Mouse (Mus musculus): ENCODE data around the gene Pccb.

Gene Pccb

GRCm38 (mm10) chr9:100987006-100987405 lies 47.7 kb downstream of the Pccb start:
- no peak for DNase-seq (ENCODE audit: low read depth, low spot score)

GRCm38 (mm10) chr9:100984381-100985310 lies 50.1 kb downstream of the Pccb start:
- DNase-seq (ENCODE audit: low read depth, low spot score) = no peak

GRCm38 (mm10) chr9:100982786-100983185 lies 51.9 kb downstream of the Pccb start:
- DNase-seq (ENCODE audit: low read depth, low spot score) = no peak

DNA sequence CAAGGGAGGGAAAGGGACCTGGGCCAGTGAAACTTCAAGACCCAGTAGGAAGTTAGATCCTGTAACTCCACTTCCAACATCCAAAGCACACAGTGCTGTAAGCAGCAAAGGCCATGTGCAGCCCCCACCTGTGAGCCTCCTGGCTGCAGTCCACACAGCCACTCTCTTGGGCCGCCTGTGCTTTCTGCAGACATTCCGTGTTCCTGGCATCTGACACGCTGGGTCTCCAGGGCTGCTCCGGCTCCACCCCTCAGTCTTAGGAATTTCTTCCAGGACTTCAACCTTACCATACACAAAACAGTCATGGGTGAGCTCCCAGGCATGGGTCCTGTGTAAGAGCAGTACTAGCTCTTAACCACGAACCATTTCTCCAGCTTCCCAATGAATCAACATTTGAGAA lies 55.4 kb downstream of the Pccb start:
- no peak for DNase-seq (ENCODE audit: low read depth, low spot score)

GRCm38 (mm10) chr9:100978666-100979065 lies 56.0 kb downstream of the Pccb start:
- DNase-seq (ENCODE audit: low read depth, low spot score) = no peak

DNA sequence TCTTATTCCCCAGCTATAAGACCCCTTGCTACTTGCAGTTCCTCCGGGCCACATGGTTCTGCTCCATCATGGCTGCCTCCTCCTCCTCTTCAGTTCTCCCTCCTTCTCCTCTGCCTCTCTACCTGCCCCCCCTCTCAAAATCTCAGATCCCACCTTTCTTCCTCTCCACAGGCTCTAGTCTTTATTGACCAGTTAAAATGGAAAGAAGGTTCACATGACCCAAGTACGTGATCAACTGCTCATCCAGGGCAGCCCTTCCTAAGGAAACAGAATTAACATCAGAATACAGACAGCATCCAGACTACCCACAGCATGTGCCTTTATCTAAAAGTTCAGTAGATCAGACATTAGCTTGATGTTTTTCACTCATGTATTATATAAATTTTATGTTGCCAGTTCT lies 65.2 kb downstream of the Pccb start:
- no peak for DNase-seq (ENCODE audit: low read depth, low spot score)

DNA sequence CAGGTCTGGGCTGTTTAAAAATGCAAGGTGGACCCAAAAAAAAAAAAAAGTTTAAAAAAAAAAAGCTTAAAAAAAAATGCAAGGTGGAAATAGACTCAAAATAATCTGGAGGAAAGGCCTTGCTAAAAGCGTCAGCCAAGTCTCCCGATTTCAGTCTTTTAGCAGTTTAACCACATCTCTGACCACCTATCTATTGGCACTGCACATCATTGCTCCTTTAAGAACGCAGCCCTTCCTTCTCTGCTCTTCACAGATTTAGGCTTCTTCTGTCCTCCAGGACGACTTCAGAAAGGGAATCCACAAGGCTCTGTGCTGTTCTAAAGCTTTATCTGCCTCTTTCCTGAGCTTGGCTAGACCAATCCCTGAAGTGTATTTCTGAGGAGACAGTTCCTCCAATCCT lies 70.6 kb downstream of the Pccb start:
- DNase-seq (ENCODE audit: low read depth, low spot score) = no peak

DNA sequence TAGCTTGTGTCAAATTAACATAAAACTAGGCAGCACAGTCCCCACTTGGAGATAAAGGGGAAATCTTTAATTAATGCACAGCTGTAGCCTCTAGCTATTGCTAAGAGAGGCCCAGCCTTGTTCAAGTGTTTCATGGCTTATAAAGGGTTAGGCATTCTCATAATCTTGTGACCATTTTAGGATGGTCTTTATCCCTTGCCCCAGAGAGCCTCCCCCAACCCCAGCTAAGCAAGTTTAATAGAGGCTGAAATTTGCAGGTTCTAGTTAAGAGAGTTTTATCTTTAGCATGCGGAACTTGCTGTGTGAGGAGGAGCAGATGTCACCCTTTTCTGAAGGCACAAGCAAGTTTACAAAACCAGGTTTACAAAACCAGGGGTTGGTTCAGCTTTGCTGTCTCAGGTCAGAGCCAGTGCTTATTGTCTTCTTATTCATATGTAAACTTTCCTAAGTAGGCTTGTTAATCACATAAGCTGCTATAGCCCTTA lies 71.2 kb downstream of the Pccb start:
- no peak for DNase-seq (ENCODE audit: low read depth, low spot score)

- DNase-seq (ENCODE audit: low read depth, low spot score) = no peak
These were observed 71.7 kb downstream of the Pccb start for GRCm38 (mm10) chr9:100962903-100963427.

DNA sequence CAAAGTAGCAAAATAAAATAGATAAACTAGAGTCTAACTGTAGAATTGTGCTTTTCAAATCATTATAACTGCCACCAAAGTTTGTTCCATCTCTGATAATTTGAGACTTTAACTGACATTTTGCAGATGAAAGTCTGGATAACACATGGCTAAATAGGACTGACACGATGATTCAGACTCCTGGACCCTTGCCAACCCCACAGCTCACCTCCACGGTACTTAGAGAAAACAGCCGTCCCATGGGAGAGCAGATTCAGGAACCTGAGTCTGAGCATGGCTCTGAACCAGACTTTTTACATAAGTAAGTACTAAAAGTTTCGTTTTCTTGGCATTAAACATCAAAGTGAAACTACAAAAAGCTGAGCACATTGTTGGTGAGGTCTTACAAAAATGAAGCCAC lies 83.2 kb downstream of the Pccb start:
- DNase-seq (ENCODE audit: low read depth, low spot score) = peak; percentile 75

DNA sequence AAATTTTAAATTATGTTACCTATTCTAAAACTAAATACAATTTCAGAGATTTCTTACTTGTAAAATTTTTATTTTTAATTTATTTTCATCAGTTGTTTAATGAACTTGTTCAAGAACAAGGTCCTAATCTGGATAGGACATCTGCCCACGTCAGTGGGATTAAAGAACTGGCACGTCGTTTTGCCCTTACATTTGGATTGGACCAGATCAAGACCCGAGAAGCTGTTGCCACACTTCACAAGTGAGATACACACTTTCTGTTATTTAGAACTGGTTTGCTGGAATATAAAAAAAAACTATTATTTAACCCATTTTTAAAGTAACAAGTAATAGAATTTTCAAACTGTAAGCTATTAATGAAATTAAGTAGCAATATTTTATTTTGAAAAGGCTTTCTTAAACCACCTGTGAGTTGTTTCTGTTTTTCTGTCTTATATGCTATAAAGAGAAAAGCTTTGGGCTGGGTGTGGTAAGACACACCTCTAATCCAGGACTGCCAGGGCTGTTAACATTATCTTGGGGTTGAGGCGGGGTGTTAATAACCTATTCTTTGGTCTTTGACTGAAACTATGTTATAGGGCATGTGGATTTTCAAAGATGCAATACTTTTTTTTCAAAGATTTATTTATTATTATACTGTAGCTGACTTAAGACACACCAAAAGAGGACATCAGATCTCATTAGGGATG lies 89.9 kb downstream of the Pccb start:
- DNase-seq (ENCODE audit: low read depth, low spot score) = no peak

DNA sequence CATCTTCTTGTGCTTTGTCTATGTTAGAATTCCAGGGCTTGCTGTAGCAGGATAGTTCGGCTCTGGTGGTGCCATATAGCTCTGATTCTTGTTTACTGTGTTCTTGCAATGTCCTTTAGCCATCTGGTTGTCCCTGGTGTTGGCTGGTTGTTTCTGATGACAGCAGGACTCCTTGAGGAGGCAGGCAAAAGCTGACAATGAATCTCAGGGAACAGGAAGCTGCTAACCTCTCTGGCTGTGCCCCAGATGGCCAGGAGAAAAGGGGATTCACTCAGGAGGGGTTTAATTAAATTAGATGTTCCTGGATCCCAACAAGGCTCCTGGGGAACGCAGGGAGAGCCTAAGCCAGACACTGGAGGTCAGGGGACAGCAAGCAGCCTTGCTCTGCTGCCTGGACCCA lies 92.7 kb downstream of the Pccb start:
- DNase-seq (ENCODE audit: low read depth, low spot score) = no peak

Measured in 3T3-L1 (cell line).